Mouse (Mus musculus): ENCODE results near the gene Gnpat. TPM values are rescaled to one million over a fixed set of nuclear protein-coding genes. Genes with fewer than 3 reads are reported as not detected.

Gnpat gene
- polyA plus RNA-seq (2021; fragmentation: Nextera tagmentation) = 37.4 and 42.4 TPM in 2 replicates
- long read RNA-seq, experiment 1, transcript Gnpat-201 (16 exons, 2,984 nt) = major isoform, 199 of 273 reads
- long read RNA-seq, experiment 1, partial matches to known transcripts = 43 of 273 reads
- long read RNA-seq, experiment 1, other reads (novel, unspliced or antisense) = 30 of 273 reads
- long read RNA-seq, experiment 2, transcript Gnpat-201 (16 exons, 2,984 nt) = major isoform, 23 of 47 reads
- long read RNA-seq, experiment 2, partial matches to known transcripts = 20 of 47 reads
- long read RNA-seq, experiment 2, other reads (novel, unspliced or antisense) = 4 of 47 reads

GRCm38 (mm10) chr8:124862321-124863162, at the start of gene Gnpat, which contains the start of gene 2810004N23Rik:
Gnpat (plus strand) TSS chr8:124863033.
2810004N23Rik (minus strand) TSS chr8:124863120.

DNA sequence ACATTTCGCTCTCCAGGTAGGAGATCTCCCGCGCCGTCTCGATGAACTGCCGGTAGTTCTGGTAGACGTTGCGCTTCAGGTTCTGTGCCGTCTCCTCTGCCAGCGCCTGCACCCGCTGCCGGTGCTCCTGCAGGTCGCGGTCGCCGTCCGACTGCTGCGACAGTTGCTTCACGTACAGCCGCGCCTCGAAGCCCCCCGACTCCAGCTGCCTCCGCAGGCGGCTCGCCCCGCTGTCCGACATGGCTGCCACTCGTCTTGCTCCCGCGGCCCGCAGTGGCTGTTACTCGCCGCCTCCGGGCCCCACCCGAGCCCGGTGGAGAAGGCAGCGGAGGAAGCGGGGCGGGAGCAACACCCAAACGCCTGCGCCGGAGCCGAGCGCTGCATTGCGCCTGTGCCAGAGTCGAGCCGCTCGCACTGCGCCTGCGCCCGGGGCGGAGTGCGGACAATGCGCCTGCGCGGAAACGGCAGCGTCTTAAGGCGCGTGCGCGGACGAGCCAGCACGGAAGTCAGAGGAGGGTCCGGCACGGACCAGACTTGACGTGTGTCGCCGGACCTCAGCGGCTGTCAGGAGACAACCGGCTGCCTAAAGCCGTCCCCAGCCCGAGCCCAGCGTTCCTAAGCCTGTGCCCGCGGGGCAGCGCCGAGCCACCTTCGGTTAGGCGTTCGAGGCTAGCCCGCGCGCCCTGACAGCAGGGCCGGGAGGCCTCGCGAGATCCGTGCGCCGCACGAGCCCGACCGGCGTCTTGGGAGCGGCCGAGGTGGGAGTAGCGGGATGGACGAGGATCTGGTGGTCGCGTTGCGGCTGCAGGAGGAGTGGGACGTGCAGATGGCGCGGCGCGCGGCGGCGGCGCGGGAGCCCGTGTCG, 34.8 kb downstream of the Gnpat start, which contains the start of the genes Exoc8 and Sprtn:
Gene Exoc8, minus strand, starts transcription at position 320 of the 865 bp plus-strand sequence.
Gene Sprtn, plus strand, starts transcription at position 501 of the 865 bp plus-strand sequence.

Other genes starting within 250 kb of the Gnpat start
- gene 2310022B05Rik, start 199.7 kb upstream of the Gnpat start, polyA plus RNA-seq (2021; fragmentation: Nextera tagmentation) = 10.1 and 23.4 TPM in 2 replicates
- gene Ttc13, start 141.1 kb upstream of the Gnpat start, polyA plus RNA-seq (2021; fragmentation: Nextera tagmentation) = 11.5 and 11.7 TPM in 2 replicates
- 8.2 and 9.9 TPM in 2 replicates for gene Arv1, start 140.9 kb upstream of the Gnpat start, polyA plus RNA-seq (2021; fragmentation: Nextera tagmentation)
- 0.44 and 3.3 TPM in 2 replicates for gene Fam89a, start 111.2 kb upstream of the Gnpat start, polyA plus RNA-seq (2021; fragmentation: Nextera tagmentation)
- gene Trim67, start 69.9 kb upstream of the Gnpat start, polyA plus RNA-seq (2021; fragmentation: Nextera tagmentation) = 0.38 and 0.77 TPM in 2 replicates
- gene 2810004N23Rik, start 87 bp downstream of the Gnpat start, polyA plus RNA-seq (2021; fragmentation: Nextera tagmentation) = 16.6 and 17.4 TPM in 2 replicates
- 3.2 and 6.4 TPM in 2 replicates for gene Exoc8, start 34.7 kb downstream of the Gnpat start, polyA plus RNA-seq (2021; fragmentation: Nextera tagmentation)
- gene Sprtn, start 34.9 kb downstream of the Gnpat start, polyA plus RNA-seq (2021; fragmentation: Nextera tagmentation) = 3.0 and 3.4 TPM in 2 replicates
- gene Egln1, start 86.3 kb downstream of the Gnpat start, polyA plus RNA-seq (2021; fragmentation: Nextera tagmentation) = 8.7 and 9.6 TPM in 2 replicates
- gene Tsnax, start 150.0 kb downstream of the Gnpat start, polyA plus RNA-seq (2021; fragmentation: Nextera tagmentation) = 198 and 273 TPM in 2 replicates
- 0.20 and 0.29 TPM in 2 replicates for gene Disc1, start 191.2 kb downstream of the Gnpat start, polyA plus RNA-seq (2021; fragmentation: Nextera tagmentation)